Mouse (Mus musculus) myocyte (in vitro differentiated cells): ENCODE data around the gene Stard10. TPM values are rescaled to one million over a fixed set of nuclear protein-coding genes. Genes with fewer than 3 reads are reported as not detected.

Experiments
- H3K27me3 ChIP-seq: one replicate; pipeline ENCODE4 v1.6.1; 2011; ENCODE audit not compliant: control insufficient read depth, insufficient read depth, insufficient read length
- H3K36me3 ChIP-seq: one replicate; pipeline ENCODE4 v1.6.1; 2011; ENCODE audit not compliant: control insufficient read depth, insufficient read depth
- H3K4me2 ChIP-seq: one replicate; pipeline ENCODE4 v1.6.1; 2011; ENCODE audit warnings: low read depth, control low read depth
- H3K4me3 ChIP-seq: one replicate; pipeline ENCODE4 v1.5.1; 2011; ENCODE audit warnings: mild to moderate bottlenecking, control low read depth, moderate library complexity
- H3K79me2 ChIP-seq: one replicate; pipeline ENCODE4 v1.6.1; 2011; ENCODE audit not compliant: control insufficient read depth, insufficient read depth
- H3ac ChIP-seq: one replicate; pipeline ENCODE4 v1.6.1; 2011; ENCODE audit not compliant: control insufficient read depth, insufficient read length
- CEBPB ChIP-seq: IDR thresholded peaks from 2 replicates; pipeline ENCODE4 v1.6.1; 2011; ENCODE audit warnings: mild to moderate bottlenecking, moderate library complexity; ENCODE audit not compliant: poor library complexity, insufficient read depth, severe bottlenecking
- E2F4 ChIP-seq: IDR thresholded peaks from one replicate; pipeline ENCODE4 v1.6.1; 2011; ENCODE audit warnings: mild to moderate bottlenecking, control low read depth, moderate library complexity; ENCODE audit not compliant: insufficient read depth
- MAX ChIP-seq: IDR thresholded peaks from one replicate; pipeline ENCODE4 v1.6.1; 2011; ENCODE audit warnings: low read depth, mild to moderate bottlenecking, control low read depth
- MYOD1 ChIP-seq, 3 experiments: IDR thresholded peaks; one replicate each; pipeline ENCODE4 v1.6.1; 2011; ENCODE audit warnings: control low read depth in 2 of 3, low read depth in 2 of 3, mild to moderate bottlenecking in 2 of 3, moderate library complexity in 1 of 3; ENCODE audit not compliant: insufficient read length in 2 of 3, control insufficient read depth in 1 of 3
- MYOG ChIP-seq, 3 experiments: IDR thresholded peaks; one replicate each; pipeline ENCODE4 v1.6.1; 2011; ENCODE audit warnings: control low read depth in 2 of 3, low read depth in 2 of 3, mild to moderate bottlenecking in 2 of 3; ENCODE audit not compliant: insufficient read length in 2 of 3, control insufficient read depth in 1 of 3, insufficient read depth in 1 of 3
- POLR2A ChIP-seq: IDR thresholded peaks from one replicate; pipeline ENCODE4 v1.6.1; 2011; ENCODE audit warnings: low read depth, mild to moderate bottlenecking, control low read depth, moderate library complexity; ENCODE audit not compliant: insufficient read length
- POLR2AphosphoS2 ChIP-seq: IDR thresholded peaks from one replicate; pipeline ENCODE4 v1.6.1; 2011; ENCODE audit warnings: low read depth, control low read depth; ENCODE audit not compliant: insufficient read length
- REST ChIP-seq: IDR thresholded peaks from one replicate; pipeline ENCODE4 v1.6.1; 2011; ENCODE audit warnings: mild to moderate bottlenecking, control low read depth, moderate library complexity; ENCODE audit not compliant: insufficient read depth, insufficient read length
- SRF ChIP-seq: IDR thresholded peaks from one replicate; pipeline ENCODE4 v1.6.1; 2011; ENCODE audit warnings: low read depth; ENCODE audit not compliant: control insufficient read depth, insufficient read length
- TCF12 ChIP-seq: IDR thresholded peaks from one replicate; pipeline ENCODE4 v1.6.1; 2011; ENCODE audit warnings: mild to moderate bottlenecking, control low read depth; ENCODE audit not compliant: poor library complexity, insufficient read depth, severe bottlenecking
- TCF3 ChIP-seq: IDR thresholded peaks from one replicate; pipeline ENCODE4 v1.6.1; 2011; ENCODE audit warnings: low read depth, control low read depth; ENCODE audit not compliant: insufficient read length
- USF1 ChIP-seq: IDR thresholded peaks from one replicate; pipeline ENCODE4 v1.6.1; 2011; ENCODE audit warnings: low read depth, mild to moderate bottlenecking, control low read depth, moderate library complexity
- polyA plus RNA-seq: library from polyadenylated mRNA; unstranded; fragments of >200 nt; fragmentation: generic; extraction: Trizol; gene quantifications from one replicate; pipeline ENCODE4 v1.2.1, GENCODE M21; 2012; ENCODE audit warnings: missing spikeins

The Stard10 gene
- polyA plus RNA-seq, 1 experiment: 39.6 TPM

- TF ChIP-seq SRF: no peak
- no peak for TF ChIP-seq E2F4
- no peak for TF ChIP-seq TCF12
- TF ChIP-seq MYOG (IDR thresholded peaks at IDR 0.05; ENCODE audit: control insufficient read depth in 1 of 3, insufficient read depth in 1 of 3, insufficient read length in 2 of 3, low read depth in 2 of 3): no peak
- no peak for TF ChIP-seq CEBPB
- no peak for TF ChIP-seq POLR2AphosphoS2
- no peak for TF ChIP-seq MYOD1 (IDR thresholded peaks at IDR 0.05; ENCODE audit: control insufficient read depth in 1 of 3, insufficient read length in 2 of 3, low read depth in 2 of 3)
- no peak for TF ChIP-seq TCF3
- no peak for TF ChIP-seq REST
- TF ChIP-seq USF1: no peak
- TF ChIP-seq MAX: no peak
- TF ChIP-seq POLR2A: no peak
- Histone ChIP-seq H3K4me2 (peak overlapping the region; percentile 61), H3K27me3 (no peaks in the 10 kb centered on the region), H3K36me3 (no peaks in the 10 kb centered on the region), H3ac (peak overlapping the region; percentile 11), H3K79me2 (no peaks in the 10 kb centered on the region), H3K4me3 (peak overlapping the region; percentile 13)
These were observed 4.4 kb downstream of the Stard10 start for GRCm38 (mm10) chr7:101321218-101321827.

- peak overlapping the region; percentile 12 for H3K4me2 ChIP-seq
- no peaks in the 10 kb centered on the region for H3K79me2 ChIP-seq
- no peak overlapping the region for H3K4me3 ChIP-seq
- TF ChIP-seq TCF12: no peak
- TF ChIP-seq USF1: no peak
- TF ChIP-seq POLR2A: no peak
- no peak for TF ChIP-seq CEBPB
- TF ChIP-seq REST: no peak
- no peaks in the 10 kb centered on the region for H3K27me3 ChIP-seq
- no peak overlapping the region for H3ac ChIP-seq
- no peaks in the 10 kb centered on the region for H3K36me3 ChIP-seq
These were observed 6.3 kb downstream of the Stard10 start for GRCm38 (mm10) chr7:101323141-101323594.

GRCm38 (mm10) chr7:101324142-101324962, 7.5 kb downstream of the Stard10 start:
- no peak overlapping the region for H3K4me3 ChIP-seq

GRCm38 (mm10) chr7:101326006-101326405, 9.1 kb downstream of the Stard10 start:
- no peak overlapping the region for H3ac ChIP-seq
- H3K36me3 ChIP-seq: no peaks in the 10 kb centered on the region
- TF ChIP-seq REST: no peak
- TF ChIP-seq USF1: no peak
- TF ChIP-seq MAX: no peak
- no peak for TF ChIP-seq MYOG (IDR thresholded peaks at IDR 0.05; ENCODE audit: control insufficient read depth in 1 of 3, insufficient read depth in 1 of 3, insufficient read length in 2 of 3, low read depth in 2 of 3)
- no peak for TF ChIP-seq E2F4
- TF ChIP-seq MYOD1 (IDR thresholded peaks at IDR 0.05; ENCODE audit: control insufficient read depth in 1 of 3, insufficient read length in 2 of 3, low read depth in 2 of 3): no peak
- TF ChIP-seq POLR2A: no peak
- TF ChIP-seq TCF12: no peak
- TF ChIP-seq TCF3: no peak
- TF ChIP-seq CEBPB: no peak
- no peak for TF ChIP-seq POLR2AphosphoS2
- TF ChIP-seq SRF: no peak
- no peaks in the 10 kb centered on the region for H3K27me3 ChIP-seq
- no peak overlapping the region for H3K4me2 ChIP-seq
- H3K4me3 ChIP-seq: no peak overlapping the region
- H3K79me2 ChIP-seq: no peaks in the 10 kb centered on the region

More at GRCm38 (mm10) chr7:101324142-101324962, 7.5 kb downstream of the Stard10 start:
- Histone ChIP-seq H3K27me3 (no peaks in the 10 kb centered on the region), H3K79me2 (no peaks in the 10 kb centered on the region), H3ac (no peak overlapping the region), H3K4me2 (no peak overlapping the region), H3K36me3 (no peaks in the 10 kb centered on the region)
- TF ChIP-seq REST (no peak), USF1 (no peak), MYOD1 (IDR thresholded peaks at IDR 0.05; ENCODE audit: control insufficient read depth in 1 of 3, insufficient read length in 2 of 3, low read depth in 2 of 3) (no peak), POLR2A (no peak), SRF (no peak), MYOG (IDR thresholded peaks at IDR 0.05; ENCODE audit: control insufficient read depth in 1 of 3, insufficient read depth in 1 of 3, insufficient read length in 2 of 3, low read depth in 2 of 3) (no peak)
